Mouse (Mus musculus): ENCODE data around the gene Mbd4. TPM values are rescaled to one million over a fixed set of nuclear protein-coding genes. Genes with fewer than 3 reads are reported as not detected.
"Not testable (repeated sequence)": the region's sequence is repeated elsewhere in the genome, so short reads cannot be mapped to it uniquely, and the experiment has no call there.

Gene Mbd4
- total RNA-seq, 2 experiments from 2014 or later, result 9.5 to 9.9 TPM

DNA sequence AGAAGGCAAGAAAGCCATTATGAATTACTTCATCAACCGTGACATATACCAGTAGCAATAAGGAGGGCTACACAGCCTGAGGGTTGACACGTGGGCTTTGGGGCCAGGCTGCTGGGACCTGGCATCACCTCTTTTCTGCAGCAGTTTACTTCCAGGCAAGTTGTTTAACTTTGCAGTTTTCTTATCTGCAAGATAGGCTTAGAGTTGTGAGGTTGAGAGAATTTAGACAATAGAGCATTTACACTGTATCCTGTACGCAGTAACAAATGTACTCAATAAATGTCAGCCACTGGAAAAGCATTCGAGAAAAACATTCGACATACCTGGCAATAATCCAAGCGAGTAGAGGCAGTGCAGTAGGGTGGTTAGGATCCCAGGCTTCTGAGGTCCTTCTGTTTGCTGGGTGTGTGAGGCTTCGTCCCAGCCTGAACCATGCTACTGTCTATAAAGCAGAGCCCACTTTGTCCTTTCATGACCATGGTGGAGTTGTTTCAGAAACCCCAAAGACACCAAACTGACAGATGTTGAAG is 6.9 kb upstream of the Mbd4 start:
- no peak for DNase-seq (ENCODE audit: low spot score in 2 of 2)

DNA sequence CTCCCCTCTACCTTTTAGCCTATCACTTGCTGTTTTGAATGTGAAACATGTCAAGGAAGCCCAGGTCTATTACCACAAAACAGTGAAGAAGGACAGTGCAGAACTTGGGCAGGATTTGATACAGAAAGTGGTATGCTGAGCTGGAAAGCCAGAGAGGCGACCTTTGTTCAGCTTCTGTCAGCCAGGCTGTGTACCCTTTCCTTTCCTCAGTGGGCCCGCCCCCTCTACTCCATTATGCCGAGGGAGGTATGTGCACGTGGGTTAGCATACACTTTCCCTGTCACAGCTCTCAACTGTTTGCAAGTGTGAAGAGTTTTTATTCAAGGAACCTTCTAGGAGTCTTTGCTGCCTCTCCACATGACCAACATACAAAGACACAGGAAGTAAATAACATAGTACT is 6.1 kb upstream of the Mbd4 start:
- DNase-seq (ENCODE audit: low spot score in 2 of 2), result no peak

DNA sequence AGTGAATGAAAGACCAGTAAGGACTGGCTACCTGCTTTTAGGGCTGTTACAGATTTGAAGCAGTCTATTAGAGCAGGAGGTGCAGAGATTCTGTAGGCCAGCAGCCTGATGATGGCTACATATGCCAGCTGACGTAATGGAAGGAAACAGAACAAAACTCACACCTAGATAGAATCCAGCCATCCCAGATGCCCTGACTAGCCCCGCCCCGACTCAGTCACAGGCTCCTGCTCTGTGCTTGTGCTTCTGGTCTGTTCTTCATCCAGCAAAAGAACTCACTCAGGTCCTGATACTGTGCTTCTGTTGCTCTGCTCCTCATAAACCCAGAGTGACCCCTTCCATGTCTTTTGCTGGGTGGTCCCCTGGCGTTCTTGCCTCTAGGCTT is 3.2 kb upstream of the Mbd4 start:
- peak in 1 of 2 experiments; percentile 30 for DNase-seq (ENCODE audit: low spot score in 2 of 2)

DNA sequence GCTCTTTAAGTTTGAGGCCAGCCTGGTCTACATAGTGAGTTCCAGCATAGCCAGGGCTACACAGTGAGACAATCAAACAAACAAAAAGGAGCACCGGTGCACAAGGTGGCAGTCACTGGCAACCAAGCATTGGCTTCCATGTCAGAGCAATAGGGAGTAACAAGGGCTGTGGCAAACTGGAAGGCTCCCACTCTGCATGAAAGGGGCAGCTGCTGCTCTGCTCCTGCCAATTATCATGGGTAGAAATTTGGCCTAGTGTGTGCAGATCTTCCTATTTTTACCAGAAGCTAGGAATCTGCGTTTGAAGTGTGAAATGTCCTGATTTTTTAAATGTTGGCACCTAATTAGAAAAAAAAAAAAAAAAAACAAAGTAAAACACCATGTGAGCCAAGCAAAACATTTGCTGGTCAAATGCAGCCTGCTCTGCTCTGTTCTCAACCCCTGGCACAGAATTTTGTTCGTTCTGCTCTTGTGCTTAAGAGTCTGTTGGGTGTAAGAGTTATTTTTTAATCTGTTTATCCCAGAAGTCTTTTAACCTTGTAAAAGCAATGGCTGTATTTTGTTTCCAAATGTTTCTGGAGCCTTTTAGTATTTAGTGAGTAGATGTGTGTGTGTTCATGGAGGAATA is 2.7 kb upstream of the Mbd4 start:
- no peak for DNase-seq (ENCODE audit: low spot score in 2 of 2)

DNA sequence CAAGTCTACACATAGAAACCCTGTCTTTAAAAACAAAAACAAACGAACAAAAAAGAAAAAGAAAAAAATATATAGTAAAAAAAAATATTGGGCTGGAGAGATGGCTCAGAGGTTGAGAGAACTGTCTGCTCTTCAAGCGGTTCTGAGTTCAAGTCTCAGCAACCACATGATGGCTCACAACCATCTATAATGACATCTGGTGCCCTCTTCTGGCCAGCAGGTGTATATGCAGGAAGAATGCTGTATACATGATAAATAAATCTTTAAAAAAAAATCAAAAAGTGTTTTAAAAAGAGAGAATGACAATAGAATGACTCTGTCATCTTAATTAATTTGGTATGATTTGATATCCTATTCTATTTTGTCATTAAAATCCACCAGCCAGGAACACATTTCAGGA is 1.3 kb upstream of the Mbd4 start:
- DNase-seq (ENCODE audit: low spot score in 2 of 2), result no peak

DNA sequence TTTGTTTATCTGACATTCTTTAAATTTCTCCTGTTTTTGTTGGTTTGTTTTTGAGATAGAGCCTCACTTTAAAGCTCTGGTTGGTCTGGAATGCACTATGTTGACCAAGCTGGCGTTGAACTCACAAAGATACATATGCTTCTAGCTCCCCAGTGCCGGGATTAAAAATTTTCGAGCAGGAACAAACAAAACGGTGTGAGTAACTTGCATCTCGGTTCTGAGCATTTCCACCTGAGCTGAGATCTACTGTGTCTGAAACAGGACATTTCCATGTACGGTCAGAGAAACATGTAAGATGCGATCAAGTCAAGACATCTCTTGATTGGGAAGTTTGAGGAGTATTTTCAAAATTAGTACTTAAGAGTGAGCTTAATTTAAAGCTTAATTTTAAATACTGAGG is 814 bp upstream of the Mbd4 start:
- DNase-seq (ENCODE audit: low spot score in 2 of 2), result no peak

DNA sequence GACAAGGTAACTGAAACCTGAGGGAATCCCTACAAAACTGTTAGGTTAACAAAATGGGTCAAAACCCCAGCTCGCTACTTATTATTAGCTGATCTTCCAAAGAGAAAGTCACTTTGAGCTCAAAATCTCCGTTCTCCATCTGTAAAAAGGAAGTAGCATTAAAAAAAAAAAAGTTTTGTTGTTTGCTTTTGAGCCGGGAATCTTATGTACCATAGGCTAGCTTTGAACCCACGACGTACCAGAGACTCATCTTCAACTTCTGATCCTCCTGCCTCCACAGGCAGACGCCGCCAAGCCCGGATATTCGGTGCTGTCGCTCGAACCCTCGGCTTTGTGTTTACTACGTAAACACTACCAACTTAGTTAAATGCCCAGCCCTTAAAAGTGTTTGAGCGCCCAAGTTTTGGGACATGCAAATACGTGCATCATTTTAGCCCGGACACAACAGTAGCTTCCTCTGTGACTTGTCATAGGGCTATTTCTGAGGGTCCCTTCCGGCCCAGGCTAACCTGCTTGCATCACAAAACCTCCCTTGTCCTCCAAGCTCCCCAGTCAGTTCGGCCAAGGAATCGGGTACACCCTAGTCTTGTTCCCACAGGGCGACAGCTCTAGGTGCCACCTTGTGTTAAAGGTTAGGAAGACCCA is 603 bp downstream of the Mbd4 start:
- DNase-seq (ENCODE audit: low spot score in 2 of 2), result no peak

DNA sequence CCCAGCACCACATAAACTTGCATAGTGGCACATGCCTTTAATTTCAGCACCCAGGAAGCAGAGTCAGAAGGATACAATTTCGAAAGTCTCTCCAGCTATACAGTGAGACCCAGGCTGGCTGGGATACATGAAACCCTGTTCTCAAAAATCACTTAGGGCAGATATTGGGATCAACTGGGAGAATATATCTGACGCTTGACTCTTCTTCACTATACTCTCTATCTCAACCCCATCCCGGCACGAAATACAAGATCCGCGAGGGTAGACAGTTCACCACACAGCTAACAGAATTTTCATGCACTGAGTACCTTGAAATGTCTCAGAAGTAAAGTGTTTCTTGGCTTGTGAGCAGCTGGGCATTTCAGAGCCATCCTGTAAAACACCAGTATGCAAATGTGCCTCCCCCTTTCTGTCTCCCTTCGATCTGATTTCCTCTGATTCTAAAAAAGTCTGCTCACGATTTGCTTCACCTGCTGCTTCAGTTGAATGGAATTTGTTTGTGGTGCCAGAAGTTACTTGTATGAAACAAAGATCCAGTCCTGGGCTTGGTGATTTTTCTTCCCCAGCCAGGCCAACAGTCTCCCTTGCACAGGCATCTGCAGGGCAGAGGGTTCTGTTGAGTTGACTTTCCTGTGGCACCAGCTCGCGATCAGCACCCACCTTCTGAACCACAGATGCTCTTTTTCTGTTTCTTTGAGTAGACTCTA is 4.4 kb downstream of the Mbd4 start:
- no peak for DNase-seq (ENCODE audit: low spot score in 2 of 2)

DNA sequence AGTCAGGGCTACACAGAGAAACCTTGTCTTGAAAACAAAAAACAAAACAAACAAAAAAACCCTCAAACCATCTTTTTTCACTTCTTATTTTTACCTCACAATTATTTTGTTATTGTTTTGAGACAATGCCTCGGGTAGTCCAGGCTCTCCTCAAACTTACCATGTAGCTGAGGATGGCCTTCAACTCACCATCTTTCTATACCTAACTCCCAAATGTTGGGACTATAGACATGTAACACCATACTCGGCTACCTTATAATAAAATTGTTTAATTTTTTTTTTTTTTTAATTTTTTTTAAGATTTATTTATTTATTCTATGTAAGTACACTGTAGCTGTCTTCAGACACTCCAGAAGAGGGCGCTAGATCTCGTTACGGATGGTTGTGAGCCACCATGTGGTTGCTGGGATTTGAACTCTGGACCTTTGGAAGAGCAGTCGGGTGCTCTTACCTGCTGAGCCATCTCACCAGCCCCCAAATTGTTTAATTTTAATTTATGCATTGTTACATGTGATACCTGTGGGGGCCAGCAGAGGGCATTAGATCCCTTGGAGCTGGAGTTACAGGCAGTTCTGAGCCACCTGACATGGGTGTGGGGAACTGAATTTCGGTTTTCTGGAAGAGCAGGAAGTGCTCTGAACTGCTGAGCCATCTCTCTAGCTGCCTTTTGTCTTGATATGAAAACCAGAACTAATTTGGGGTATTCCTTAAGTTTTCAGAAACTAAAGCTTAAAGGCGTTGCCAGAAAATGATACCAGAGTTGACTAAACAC is 6.3 kb downstream of the Mbd4 start:
- peak; percentile 66 to 68 for DNase-seq (ENCODE audit: low spot score in 2 of 2)

DNA sequence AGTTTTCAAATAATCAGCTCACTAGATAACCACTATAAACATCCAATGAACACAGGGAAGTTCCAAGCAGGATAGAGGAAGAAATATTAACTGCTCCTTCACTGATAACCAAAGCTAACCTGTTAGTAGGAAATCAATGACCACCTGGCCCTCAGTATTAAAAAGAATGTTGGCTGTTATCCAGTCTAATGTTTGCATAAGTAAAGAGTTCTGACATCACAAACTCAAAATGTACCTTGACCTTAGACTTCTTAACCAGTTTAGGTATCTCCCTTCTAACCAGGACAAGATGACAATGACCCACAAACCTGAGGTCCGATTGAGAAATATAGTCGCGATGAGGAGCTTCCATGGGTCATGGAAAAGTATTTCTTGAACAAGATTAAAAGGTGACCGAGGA is 8.2 kb downstream of the Mbd4 start:
- no peak for DNase-seq (ENCODE audit: low spot score in 2 of 2)

DNA sequence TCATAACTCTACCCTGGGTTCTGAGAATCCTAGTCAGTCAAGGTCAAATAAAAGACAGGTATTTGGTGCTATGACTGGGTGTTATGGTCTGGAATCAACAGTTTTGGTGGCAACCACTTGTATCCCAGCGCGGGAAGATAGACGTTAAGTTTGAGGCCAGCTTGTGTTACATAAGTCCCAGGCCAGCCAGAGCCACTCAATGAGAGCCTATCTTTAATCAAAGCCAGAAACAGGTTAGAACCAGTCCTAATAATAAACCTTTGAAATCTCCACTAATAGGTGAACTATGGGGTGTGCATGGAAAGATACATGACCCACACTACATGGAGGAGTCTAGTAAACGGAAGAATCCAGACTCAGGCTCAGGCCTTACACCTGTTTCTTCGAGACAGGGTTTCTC is 14.4 kb downstream of the Mbd4 start:
- DNase-seq (ENCODE audit: low spot score in 2 of 2), result no peak

DNA sequence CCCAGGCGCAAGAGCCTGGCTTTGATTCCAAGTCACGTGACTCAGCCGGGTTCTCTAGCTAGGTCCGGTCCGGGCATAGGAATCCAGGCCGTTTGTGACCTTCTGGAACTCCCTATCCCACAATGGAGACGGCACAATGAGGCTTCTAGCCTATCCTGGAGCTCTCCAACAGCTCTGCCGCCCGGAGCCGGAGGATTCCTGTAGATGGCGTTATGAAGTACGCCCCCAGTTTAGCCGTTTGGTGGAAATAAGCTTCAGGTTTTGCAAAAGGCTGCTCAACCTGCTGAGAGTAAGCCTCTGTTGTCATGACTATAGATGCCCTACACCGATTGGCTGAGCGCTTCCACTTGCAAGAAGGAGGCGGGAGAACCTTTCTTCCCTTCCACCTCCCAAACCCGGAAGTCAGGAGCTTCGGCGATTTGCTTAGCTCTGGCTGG is 15.0 kb downstream of the Mbd4 start, which contains the start of gene Efcab12:
Efcab12 (minus strand) TSS at position 252 of the 437 bp plus-strand sequence.
- DNase-seq (ENCODE audit: low spot score in 2 of 2), result peak; percentile 66 to 76

DNA sequence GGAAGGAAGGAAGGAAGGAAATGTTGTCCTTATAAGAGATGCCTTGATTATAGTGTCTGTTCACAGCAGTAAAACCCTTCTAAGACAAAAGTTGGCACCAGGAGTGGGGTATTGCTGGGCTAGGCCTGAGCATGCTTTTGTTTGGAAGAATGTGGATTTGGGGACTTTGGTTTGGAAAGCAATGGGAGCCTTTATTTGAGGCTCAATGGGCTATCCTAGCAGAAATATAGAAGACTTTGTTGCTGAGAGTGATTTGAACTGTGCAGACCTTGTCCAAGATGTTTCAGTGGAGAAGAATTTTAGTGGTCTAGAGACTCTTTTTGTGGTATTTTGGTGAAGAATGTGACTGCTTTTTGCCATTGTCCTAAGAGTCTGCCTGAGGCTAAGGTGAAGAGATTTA is 19.3 kb downstream of the Mbd4 start:
- DNase-seq (ENCODE audit: low spot score in 2 of 2), result no peak

DNA sequence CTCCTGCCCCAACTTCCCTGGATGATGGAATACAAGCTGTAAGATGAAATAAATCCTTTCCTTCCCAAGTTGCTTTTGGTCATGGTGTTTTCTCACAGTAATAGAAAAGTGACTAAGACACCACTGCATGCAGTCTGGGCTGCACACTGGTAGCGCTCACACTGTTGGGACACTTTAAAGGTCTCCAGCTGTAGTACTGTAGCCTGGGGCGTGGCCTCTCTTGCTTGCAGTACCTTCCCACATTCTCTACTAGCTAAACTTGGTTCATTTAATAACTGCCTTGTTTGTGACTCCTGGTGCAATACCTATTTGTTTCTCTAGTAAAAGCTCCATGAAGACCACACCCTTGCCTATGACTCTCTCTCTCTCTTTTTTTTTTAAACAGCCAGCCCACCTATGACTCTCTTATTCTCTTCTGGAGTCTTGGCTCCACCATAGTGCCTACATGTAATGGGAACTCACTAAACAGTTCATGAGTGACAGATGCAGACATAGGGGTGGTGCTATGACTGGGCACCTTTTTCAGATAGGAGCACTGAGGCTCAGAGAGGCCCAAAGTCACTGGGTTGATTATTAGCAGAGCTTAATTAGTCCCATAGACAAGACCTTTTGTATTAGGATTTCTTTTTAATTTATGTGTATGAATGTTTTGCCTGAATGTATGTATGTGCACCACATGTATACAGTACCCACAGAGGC is 20.9 kb downstream of the Mbd4 start:
- no peak for DNase-seq (ENCODE audit: low spot score in 2 of 2)

DNA sequence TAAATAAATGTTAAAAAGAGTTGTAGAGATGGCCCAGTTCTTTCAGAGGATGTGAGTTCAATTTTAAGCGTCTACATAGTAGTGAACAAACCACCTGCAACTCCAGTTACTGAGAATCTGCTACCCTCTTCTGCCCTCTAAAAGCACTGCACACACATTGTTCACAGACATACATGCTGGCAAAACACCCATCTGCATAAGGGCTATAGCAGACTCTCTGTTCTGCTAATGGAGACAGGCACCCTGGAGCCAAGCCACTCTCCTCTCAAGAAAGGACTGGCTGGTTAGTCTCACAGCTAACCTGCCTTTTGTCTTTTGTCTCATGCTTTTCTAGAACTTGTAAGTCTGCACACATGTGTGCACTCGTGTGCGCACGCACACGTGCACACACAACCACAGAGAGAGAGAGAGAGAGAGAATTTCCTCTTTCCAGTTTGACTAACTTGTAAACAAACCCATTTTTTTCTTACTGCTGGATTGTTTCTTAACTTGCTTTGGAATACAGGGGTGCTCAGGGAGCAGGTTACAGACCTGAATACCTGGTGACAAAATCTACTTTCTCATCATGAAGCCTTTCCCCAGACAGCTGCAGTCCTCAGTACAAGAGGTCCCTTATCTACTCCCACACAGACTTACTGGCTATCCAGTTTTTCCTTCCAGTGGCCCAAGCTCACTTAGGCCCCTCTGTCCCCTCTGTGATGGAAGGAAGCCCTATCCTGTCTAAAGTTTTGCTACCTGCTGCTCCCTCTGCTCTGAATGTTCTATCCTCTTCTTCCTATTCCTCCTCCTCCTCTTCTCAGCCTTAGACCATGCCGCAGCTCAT is 22.2 kb downstream of the Mbd4 start:
- DNase-seq (ENCODE audit: low spot score in 2 of 2), result no peak

DNA sequence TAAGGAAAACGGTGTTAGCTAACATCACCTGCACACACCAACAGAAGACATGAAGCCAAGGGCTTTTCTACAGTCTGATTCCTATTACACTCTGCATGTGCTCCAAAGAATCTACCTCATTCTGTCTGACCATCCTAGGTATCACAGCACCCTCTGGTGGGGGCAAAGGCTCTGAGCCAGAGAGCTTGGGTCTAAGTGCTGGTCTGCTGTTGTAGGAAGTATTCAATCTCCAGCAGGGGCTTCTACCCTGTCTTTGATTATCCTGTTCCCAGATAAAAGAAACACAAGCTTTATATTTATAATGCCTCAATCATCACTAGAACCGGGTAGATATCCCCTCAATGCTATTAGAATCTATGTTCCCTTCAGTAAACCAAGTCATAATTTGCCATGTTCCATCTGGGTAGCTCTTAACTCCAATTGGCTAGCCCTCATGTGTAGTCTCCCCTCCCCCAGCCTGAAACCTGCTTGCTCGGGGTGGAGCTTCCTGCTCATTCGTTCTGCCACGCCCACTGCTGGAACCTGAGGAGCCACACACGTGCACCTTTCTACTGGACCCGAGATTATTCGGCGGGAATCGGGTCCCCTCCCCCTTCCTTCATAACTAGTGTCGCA is 29.2 kb downstream of the Mbd4 start:
- DNase-seq (ENCODE audit: low spot score in 2 of 2), result not testable (repeated sequence)

DNA sequence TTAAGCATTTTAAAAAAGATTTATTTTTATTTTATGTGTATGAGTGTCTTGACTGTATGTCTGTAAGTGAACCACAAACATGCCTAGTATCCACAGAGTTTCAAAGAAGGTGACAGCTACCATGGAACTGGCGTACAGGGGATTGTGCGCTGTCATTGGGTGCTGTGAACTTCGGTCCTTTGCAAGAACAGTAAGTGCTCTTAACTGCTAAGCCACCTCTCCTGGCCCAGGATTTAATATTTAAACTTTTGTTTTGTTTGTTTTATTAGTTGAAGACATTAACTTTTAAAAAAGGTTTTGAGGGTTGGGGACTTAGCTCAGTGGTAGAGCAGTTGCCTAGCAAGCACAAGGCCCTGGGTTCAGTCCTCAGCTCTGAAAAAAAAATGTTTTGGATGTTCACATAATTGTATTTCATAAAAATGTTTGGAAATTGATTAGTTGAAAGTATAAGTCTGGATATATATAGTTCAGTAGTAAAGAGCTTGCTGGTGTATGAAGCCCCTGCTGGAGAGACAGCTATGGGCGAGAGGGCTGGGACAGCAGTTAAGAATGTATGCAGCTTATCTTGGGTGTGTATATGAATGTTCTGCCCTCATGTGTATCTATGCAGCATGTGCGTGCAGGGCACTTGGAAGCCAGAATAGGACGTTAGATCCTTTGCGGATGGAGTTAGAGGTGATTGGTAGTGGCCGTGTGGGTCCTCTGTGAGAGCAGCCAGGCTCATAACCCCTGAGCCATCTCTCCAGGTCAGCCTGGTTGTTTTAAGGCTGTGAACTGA is 31.8 kb downstream of the Mbd4 start:
- DNase-seq (ENCODE audit: low spot score in 2 of 2), result no peak

DNA sequence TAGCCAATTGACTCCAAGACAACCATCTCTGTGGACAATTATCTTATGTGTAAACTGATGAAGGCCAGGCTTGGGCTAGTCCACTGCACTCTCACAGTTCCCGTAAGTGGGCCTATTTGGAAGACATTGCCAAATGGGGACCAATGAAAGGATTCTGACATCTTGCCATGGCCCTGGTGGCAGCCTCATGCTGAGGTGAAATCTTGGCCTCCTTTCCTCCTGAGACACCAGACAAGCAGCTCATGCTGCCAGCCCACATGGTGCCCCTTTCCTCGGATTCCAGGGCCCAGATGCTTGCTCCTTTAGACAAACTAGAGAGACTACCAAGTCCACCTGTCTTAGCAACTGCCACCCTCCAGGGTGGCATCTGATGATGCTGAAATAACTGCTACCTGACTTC is 35.0 kb downstream of the Mbd4 start:
- no peak for DNase-seq (ENCODE audit: low spot score in 2 of 2)

DNA sequence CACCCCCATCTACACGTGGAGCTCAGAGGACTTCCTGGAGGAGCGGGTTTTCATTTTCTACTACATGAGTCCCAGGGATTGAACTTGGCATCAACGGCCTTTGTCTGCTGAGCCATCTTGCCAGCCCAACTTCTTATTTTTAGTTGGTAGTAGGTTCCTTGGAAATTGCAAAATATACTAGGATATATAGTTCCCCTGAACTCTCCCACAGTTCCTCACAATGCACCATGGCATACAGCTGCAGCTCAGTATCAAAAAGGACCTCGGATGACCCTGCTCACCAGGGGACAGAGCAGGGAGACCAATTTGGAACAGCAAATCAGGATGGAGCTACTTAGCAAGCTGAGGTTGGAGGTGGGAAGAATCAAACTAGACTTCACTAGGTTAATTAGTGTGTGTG is 38.1 kb downstream of the Mbd4 start:
- no peak for DNase-seq (ENCODE audit: low spot score in 2 of 2)

All from left cerebral cortex, adult 18-20 months (tissue).